Mouse (Mus musculus): ENCODE measurements around the gene N4bp2l2. TPM values are rescaled to one million over a fixed set of nuclear protein-coding genes. Genes with fewer than 3 reads are reported as not detected.

The N4bp2l2 gene
- polyA plus RNA-seq, 1 experiment from 2014 or later, result 43.9 TPM

GRCm38 (mm10) chr5:150593756-150594648, 72.0 kb downstream of the N4bp2l2 start:
- Histone ChIP-seq H3K9ac (peak overlapping the region; percentile 58), H3K27me3 (peaks cover 34% of the 10 kb centered on the region), H3K27ac (no peak overlapping the region), H3K4me2 (peak overlapping the region; percentile 100), H3K4me3 (peak overlapping the region; percentile 82), H3K9me3 (no peaks in the 10 kb centered on the region), H3K4me1 (peaks cover 15% of the 10 kb centered on the region), H3K36me3 (no peaks in the 10 kb centered on the region)
- ATAC-seq (ENCODE audit: insufficient number of reproducible peaks, low FRiP score, low TSS enrichment, low read depth), result peak; percentile 77
- under 1% methylated on average over 95 of the region's 102 CpGs for WGBS

GRCm38 (mm10) chr5:150592904-150593755, 72.9 kb downstream of the N4bp2l2 start:
- H3K4me2 ChIP-seq, result peak overlapping the region; percentile 100
- peaks cover 34% of the 10 kb centered on the region for H3K27me3 ChIP-seq
- H3K4me3 ChIP-seq, result peak overlapping the region; percentile 82
- WGBS, result 10% methylated on average over 40 of the region's 40 CpGs
- H3K27ac ChIP-seq, result no peak overlapping the region
- H3K9ac ChIP-seq, result peak overlapping the region; percentile 58
- no peaks in the 10 kb centered on the region for H3K9me3 ChIP-seq
- ATAC-seq (ENCODE audit: insufficient number of reproducible peaks, low FRiP score, low TSS enrichment, low read depth), result no peak
- peaks cover 15% of the 10 kb centered on the region for H3K4me1 ChIP-seq
- H3K36me3 ChIP-seq, result no peaks in the 10 kb centered on the region

GRCm38 (mm10) chr5:150592186-150592903, 73.6 kb downstream of the N4bp2l2 start:
- Histone ChIP-seq H3K9me3 (no peaks in the 10 kb centered on the region), H3K27ac (no peak overlapping the region), H3K27me3 (peaks cover 34% of the 10 kb centered on the region), H3K4me1 (peaks cover 15% of the 10 kb centered on the region), H3K4me2 (peak overlapping the region; percentile 100; the same call in 1 of the 2 replicates), H3K36me3 (no peaks in the 10 kb centered on the region), H3K4me3 (peak overlapping the region; percentile 82), H3K9ac (no peak overlapping the region)
- 67% methylated on average over 13 of the region's 13 CpGs for WGBS
- ATAC-seq (ENCODE audit: insufficient number of reproducible peaks, low FRiP score, low TSS enrichment, low read depth), result no peak

DNA sequence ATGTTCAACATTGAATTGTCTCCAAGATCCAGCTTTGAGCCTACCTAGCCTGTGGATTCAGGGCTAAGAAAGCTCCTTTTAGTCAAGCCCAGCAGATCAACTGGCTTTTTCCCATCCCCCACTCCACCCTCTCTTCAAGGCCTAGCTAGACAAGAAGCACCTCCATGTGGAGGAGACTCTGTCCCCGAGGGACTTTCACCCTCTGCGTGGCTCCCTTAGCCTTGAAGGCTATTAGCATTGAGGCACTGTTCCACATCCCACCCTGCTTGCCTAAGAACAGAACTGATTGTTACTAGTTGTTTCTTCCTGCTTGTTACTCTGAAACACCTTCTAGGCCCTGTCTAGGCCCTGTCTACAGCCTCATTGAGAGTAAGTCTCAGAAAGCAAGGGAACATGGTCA, 76.0 kb downstream of the N4bp2l2 start:
- Histone ChIP-seq H3K27me3 (peaks cover 28% of the 10 kb centered on the region), H3K27ac (no peak overlapping the region), H3K36me3 (no peaks in the 10 kb centered on the region), H3K4me2 (no peak overlapping the region), H3K9me3 (no peaks in the 10 kb centered on the region), H3K4me1 (peaks cover 14% of the 10 kb centered on the region), H3K9ac (no peak overlapping the region), H3K4me3 (no peak overlapping the region)
- 73% methylated on average over 2 of the region's 2 CpGs for WGBS
- no peak for ATAC-seq (ENCODE audit: insufficient number of reproducible peaks, low FRiP score, low TSS enrichment, low read depth)

DNA sequence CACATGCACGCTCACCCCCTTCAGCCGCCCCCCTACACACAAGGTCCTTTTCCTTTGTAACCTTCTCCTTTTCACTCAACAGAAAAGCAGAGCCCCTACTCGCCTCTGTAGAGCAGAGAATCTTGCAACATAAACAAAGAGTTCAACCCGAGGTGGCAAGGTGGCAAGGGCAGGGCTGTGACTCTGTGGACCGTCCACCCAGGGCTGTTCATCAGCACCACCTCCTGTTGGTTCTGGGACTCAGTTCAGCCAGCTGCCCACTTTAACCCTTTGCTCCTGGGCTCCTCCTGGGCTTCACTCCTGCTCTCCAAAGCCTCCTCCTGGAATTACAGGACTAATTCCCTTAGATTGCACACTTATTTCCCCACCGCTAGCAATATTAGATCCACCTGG, 81.7 kb downstream of the N4bp2l2 start:
- Histone ChIP-seq H3K27ac (no peak overlapping the region), H3K9ac (no peak overlapping the region), H3K4me3 (no peak overlapping the region), H3K4me1 (no peaks in the 10 kb centered on the region), H3K36me3 (no peaks in the 10 kb centered on the region), H3K4me2 (no peak overlapping the region), H3K9me3 (no peaks in the 10 kb centered on the region), H3K27me3 (no peaks in the 10 kb centered on the region)
- 34% methylated on average over 6 of the region's 6 CpGs for WGBS
- ATAC-seq (ENCODE audit: insufficient number of reproducible peaks, low FRiP score, low TSS enrichment, low read depth), result no peak

GRCm38 (mm10) chr5:150583622-150584336, 82.2 kb downstream of the N4bp2l2 start:
- ATAC-seq (ENCODE audit: insufficient number of reproducible peaks, low FRiP score, low TSS enrichment, low read depth), result no peak
- H3K4me2 ChIP-seq, result no peak overlapping the region
- no peak overlapping the region for H3K4me3 ChIP-seq
- H3K27ac ChIP-seq, result no peak overlapping the region
- WGBS, result 64% methylated on average over 5 of the region's 5 CpGs
- no peaks in the 10 kb centered on the region for H3K4me1 ChIP-seq
- H3K27me3 ChIP-seq, result no peaks in the 10 kb centered on the region
- H3K9ac ChIP-seq, result no peak overlapping the region
- no peaks in the 10 kb centered on the region for H3K36me3 ChIP-seq
- no peaks in the 10 kb centered on the region for H3K9me3 ChIP-seq

- Histone ChIP-seq H3K27me3 (no peaks in the 10 kb centered on the region), H3K4me3 (no peak overlapping the region), H3K9ac (no peak overlapping the region), H3K4me2 (no peak overlapping the region), H3K27ac (no peak overlapping the region), H3K4me1 (no peaks in the 10 kb centered on the region), H3K36me3 (no peaks in the 10 kb centered on the region), H3K9me3 (no peaks in the 10 kb centered on the region)
- WGBS, result 78% methylated on average over 5 of the region's 5 CpGs
- no peak for ATAC-seq (ENCODE audit: insufficient number of reproducible peaks, low FRiP score, low TSS enrichment, low read depth)
Observed at GRCm38 (mm10) chr5:150583181-150583580, 82.8 kb downstream of the N4bp2l2 start.

- H3K4me1 ChIP-seq, result no peaks in the 10 kb centered on the region
- no peaks in the 10 kb centered on the region for H3K36me3 ChIP-seq
- H3K9ac ChIP-seq, result no peak overlapping the region
- no peaks in the 10 kb centered on the region for H3K27me3 ChIP-seq
- whole genome bisulfite sequencing, result 79% methylated on average over 6 of the region's 6 CpGs
- H3K4me2 ChIP-seq, result no peak overlapping the region
- H3K27ac ChIP-seq, result no peak overlapping the region
- ATAC-seq (ENCODE audit: insufficient number of reproducible peaks, low FRiP score, low TSS enrichment, low read depth), result no peak
- no peak overlapping the region for H3K4me3 ChIP-seq
- H3K9me3 ChIP-seq, result no peaks in the 10 kb centered on the region
Observed at GRCm38 (mm10) chr5:150581180-150581579, 84.8 kb downstream of the N4bp2l2 start.

DNA sequence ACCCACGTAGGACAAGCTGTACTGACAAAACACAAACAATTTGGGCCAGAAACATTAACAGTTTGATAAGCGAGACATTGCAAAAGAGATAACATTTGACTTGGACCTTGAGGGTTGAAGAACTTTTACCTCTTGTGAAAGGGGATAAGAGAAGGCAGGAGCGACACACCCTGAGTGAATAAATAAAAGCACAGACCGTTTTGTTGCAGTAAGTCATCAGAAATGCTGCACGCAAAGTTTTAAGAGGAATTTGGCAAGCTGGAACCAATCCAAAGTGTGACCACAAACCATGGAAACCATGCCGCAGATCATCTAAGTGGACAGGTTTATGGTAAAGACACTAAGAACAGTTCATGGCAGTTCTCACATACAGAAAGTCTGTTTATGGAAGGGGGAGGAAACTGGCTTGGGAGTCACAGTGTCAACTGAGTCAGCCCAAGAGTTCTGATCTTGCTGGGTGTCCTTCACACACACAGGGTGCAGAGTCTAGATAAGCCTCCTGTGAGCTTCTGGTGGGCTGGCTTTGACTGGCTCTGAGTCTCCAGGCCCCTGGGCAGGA, 87.3 kb downstream of the N4bp2l2 start:
- Histone ChIP-seq H3K36me3 (no peaks in the 10 kb centered on the region), H3K9me3 (no peaks in the 10 kb centered on the region), H3K27ac (no peak overlapping the region), H3K9ac (no peak overlapping the region), H3K4me2 (no peak overlapping the region), H3K27me3 (no peaks in the 10 kb centered on the region), H3K4me1 (no peaks in the 10 kb centered on the region), H3K4me3 (no peak overlapping the region)
- no peak for ATAC-seq (ENCODE audit: insufficient number of reproducible peaks, low FRiP score, low TSS enrichment, low read depth)
- WGBS, result 43% methylated on average over 6 of the region's 6 CpGs

DNA sequence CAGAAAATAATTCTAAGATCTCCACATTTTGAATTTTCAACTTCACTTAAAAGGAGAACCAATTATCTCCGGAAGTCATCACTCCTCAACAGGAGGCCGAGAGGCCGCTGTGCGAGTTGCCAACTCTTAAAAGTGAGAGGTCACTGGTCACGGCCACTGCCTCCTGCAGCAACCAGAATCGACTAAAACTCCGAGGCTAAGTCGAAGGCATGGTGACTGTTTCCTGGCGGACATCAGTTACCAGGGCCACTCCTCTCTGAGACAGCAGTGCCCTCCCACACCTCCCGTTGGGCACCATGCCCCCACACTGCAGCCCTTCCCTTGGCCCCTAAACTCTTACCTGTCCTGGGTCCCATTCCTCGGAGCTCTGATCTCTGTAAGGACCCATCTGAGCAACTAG, 89.2 kb downstream of the N4bp2l2 start:
- no peaks in the 10 kb centered on the region for H3K4me1 ChIP-seq
- H3K4me3 ChIP-seq, result no peak overlapping the region
- no peaks in the 10 kb centered on the region for H3K9me3 ChIP-seq
- 80% methylated on average over 11 of the region's 11 CpGs for WGBS
- peaks cover 10% of the 10 kb centered on the region; the same call in 1 of the 2 replicates for H3K36me3 ChIP-seq
- no peak overlapping the region for H3K27ac ChIP-seq
- ATAC-seq (ENCODE audit: insufficient number of reproducible peaks, low FRiP score, low TSS enrichment, low read depth), result no peak
- no peak overlapping the region for H3K4me2 ChIP-seq
- no peak overlapping the region for H3K9ac ChIP-seq
- H3K27me3 ChIP-seq, result no peaks in the 10 kb centered on the region

GRCm38 (mm10) chr5:150574885-150575284, 91.1 kb downstream of the N4bp2l2 start:
- Histone ChIP-seq H3K9ac (no peak overlapping the region), H3K27ac (no peak overlapping the region), H3K9me3 (no peaks in the 10 kb centered on the region), H3K4me3 (no peak overlapping the region), H3K4me2 (no peak overlapping the region), H3K27me3 (no peaks in the 10 kb centered on the region), H3K4me1 (no peaks in the 10 kb centered on the region), H3K36me3 (peaks cover 19% of the 10 kb centered on the region; the same call in 1 of the 2 replicates)
- no peak for ATAC-seq (ENCODE audit: insufficient number of reproducible peaks, low FRiP score, low TSS enrichment, low read depth)
- WGBS, result 67% methylated on average over 5 of the region's 5 CpGs

All from limb, embryonic 15.5 days (tissue).